Mouse (Mus musculus): ENCODE measurements around the gene Gm10053. TPM values are rescaled to one million over a fixed set of nuclear protein-coding genes. Genes with fewer than 3 reads are reported as not detected.
"Not testable (repeated sequence)": the region's sequence is repeated elsewhere in the genome, so short reads cannot be mapped to it uniquely, and the experiment has no call there.

Gm10053 gene
- 765 and 800 TPM in 2 replicates for polyA plus RNA-seq (2014; fragmentation: Nextera tagmentation; extraction: Ambion mirVana)

DNA sequence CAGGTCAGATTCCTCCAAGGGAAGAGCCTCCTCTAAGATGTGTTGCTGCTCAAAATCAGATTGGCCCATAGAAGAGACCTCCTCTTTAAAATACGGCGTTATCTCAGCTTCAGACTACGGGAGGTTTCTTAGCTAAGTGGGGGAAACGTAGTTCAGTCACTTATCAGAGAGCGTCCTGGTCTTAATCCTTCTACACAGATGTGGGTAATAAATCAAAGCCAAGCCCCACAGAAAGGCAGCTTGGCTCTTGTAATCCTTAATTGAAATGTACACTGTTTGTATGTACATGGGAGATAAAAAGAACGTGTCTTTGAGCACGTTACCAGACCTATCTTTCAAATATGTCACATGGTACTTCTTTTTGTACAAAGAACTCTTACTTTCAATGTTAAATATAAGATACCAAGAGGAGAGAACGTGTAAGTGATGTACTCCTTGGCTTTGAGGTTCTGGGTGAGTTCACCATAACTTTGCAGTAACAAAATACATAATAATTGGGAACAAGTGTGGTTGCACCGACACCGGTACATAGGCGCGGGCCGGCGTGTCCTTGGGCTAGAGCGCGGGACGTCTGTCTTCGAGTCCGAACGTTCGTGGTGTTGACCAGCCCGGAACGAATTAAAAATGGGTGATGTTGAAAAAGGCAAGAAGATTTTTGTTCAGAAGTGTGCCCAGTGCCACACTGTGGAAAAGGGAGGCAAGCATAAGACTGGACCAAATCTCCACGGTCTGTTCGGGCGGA is at the start of gene Gm10053:
Gene Gm10053 (plus strand): TSS at position 558 of the 742 bp plus-strand sequence.
- H3K4me3 ChIP-seq (ENCODE audit: control insufficient read depth in 1 of 2, insufficient read depth in 1 of 2, low read depth in 1 of 2, low read length in 2 of 2); H3K4me1 ChIP-seq (ENCODE audit: control insufficient read depth in 2 of 2, insufficient read depth in 2 of 2, low read length in 2 of 2); H3K9me3 ChIP-seq (ENCODE audit: control insufficient read depth, low read length); ATAC-seq (ENCODE audit: insufficient number of reproducible peaks, insufficient read depth, low FRiP score, low read depth); H3K27ac ChIP-seq (replicated peaks in 1 of 2; ENCODE audit: control insufficient read depth in 1 of 2, insufficient read depth in 1 of 2, low read depth in 2 of 2, low read length in 2 of 2); H3K9ac ChIP-seq (ENCODE audit: low read length); H3K27me3 ChIP-seq (ENCODE audit: control insufficient read depth, insufficient read depth, low read length); H3K4me2 ChIP-seq (ENCODE audit: low read length); H3K36me3 ChIP-seq (ENCODE audit: control insufficient read depth, insufficient read depth, low read length): not testable (repeated sequence)
- 70% methylated on average over 23 of the region's 26 CpGs for WGBS

DNA sequence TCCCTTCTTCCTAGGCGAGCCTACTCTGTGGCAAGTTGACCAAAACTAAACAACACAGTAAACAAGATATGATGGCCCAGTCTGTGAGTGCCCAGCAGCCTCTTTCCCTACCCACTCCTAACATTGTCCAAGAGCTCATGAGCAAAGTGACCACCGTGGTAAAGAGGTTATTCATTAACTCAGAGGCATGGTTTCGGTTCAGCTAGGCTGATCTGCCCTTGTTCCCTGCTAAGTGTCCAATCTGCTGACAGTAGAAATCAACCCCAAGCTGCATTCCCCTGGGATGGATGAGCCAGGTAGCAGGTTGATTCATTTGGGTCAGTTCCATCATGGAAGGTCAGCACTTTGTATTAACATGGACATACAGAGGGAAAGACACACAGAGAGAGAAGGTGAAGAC is 33.4 kb upstream of the Gm10053 start:
- ATAC-seq (ENCODE audit: insufficient number of reproducible peaks, insufficient read depth, low FRiP score, low read depth): no peak
- Histone ChIP-seq H3K9me3 (ENCODE audit: control insufficient read depth, low read length) (no peaks in the 10 kb centered on the region), H3K4me1 (ENCODE audit: control insufficient read depth in 2 of 2, insufficient read depth in 2 of 2, low read length in 2 of 2) (peaks cover 7 to 15% of the 10 kb centered on the region in 2 experiments; a peak in 3 of 4 replicates), H3K4me2 (ENCODE audit: low read length) (no peak overlapping the region), H3K9ac (ENCODE audit: low read length) (no peak overlapping the region), H3K36me3 (ENCODE audit: control insufficient read depth, insufficient read depth, low read length) (peaks cover 4% of the 10 kb centered on the region; the same call in 1 of the 2 replicates), H3K27me3 (ENCODE audit: control insufficient read depth, insufficient read depth, low read length) (no peaks in the 10 kb centered on the region), H3K27ac (replicated peaks in 1 of 2; ENCODE audit: control insufficient read depth in 1 of 2, insufficient read depth in 1 of 2, low read depth in 2 of 2, low read length in 2 of 2) (no peak overlapping the region), H3K4me3 (ENCODE audit: control insufficient read depth in 1 of 2, insufficient read depth in 1 of 2, low read depth in 1 of 2, low read length in 2 of 2) (no peak overlapping the region)
- 87% methylated on average over 3 of the region's 3 CpGs for WGBS

DNA sequence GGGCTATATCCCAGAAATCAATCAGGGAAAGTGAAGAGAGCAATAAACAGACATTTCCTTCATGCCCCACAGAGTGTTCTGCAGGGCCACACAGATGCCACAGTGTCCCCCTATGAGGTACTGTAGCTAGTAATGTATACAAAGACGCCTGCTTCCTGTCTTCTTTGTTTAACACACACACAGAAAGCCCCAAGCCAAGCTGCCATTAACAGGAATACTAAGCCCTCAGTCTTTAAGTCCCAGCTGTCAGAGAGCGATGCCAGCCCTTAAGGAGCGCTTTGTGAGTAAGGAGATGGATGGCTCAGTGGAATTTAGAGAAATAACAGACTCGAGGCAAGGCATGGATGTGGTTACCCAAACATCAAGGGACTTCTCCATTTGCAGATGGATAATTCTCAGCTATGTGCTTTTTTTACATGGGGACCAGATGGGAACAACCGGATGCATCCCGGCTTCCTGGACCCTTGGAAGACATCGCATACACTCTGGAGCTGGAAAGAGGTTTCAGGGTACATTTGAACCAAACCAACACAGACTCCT is 30.4 kb upstream of the Gm10053 start:
- 67% methylated on average over 7 of the region's 7 CpGs for WGBS
- Histone ChIP-seq H3K4me2 (ENCODE audit: low read length) (no peak overlapping the region), H3K4me3 (ENCODE audit: control insufficient read depth in 1 of 2, insufficient read depth in 1 of 2, low read depth in 1 of 2, low read length in 2 of 2) (no peak overlapping the region), H3K36me3 (ENCODE audit: control insufficient read depth, insufficient read depth, low read length) (peaks cover 5% of the 10 kb centered on the region; the same call in 1 of the 2 replicates), H3K27me3 (ENCODE audit: control insufficient read depth, insufficient read depth, low read length) (no peaks in the 10 kb centered on the region), H3K4me1 (ENCODE audit: control insufficient read depth in 2 of 2, insufficient read depth in 2 of 2, low read length in 2 of 2) (peaks cover 16 to 24% of the 10 kb centered on the region in 2 experiments), H3K9ac (ENCODE audit: low read length) (no peak overlapping the region), H3K9me3 (ENCODE audit: control insufficient read depth, low read length) (no peaks in the 10 kb centered on the region), H3K27ac (replicated peaks in 1 of 2; ENCODE audit: control insufficient read depth in 1 of 2, insufficient read depth in 1 of 2, low read depth in 2 of 2, low read length in 2 of 2) (no peak overlapping the region)
- ATAC-seq (ENCODE audit: insufficient number of reproducible peaks, insufficient read depth, low FRiP score, low read depth): no peak

DNA sequence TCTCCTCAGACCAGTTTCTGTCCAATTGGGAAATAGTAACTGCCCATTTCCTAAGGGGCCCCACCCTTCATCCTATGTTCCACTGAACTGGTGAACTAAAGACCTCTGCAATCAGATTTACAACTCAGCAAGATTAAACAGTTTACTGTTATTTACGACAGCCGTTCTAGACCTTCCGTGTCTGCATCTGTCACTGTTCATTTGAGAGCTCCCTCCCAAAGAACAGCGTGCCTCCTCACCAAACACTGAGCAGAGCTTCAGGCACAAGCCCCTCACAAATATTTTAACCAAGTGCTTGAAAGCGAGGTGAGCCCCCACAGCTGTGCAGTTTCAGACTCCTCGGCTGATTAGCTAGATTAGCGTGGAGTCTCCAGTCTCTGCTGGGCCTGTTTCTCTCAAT is 27.1 kb upstream of the Gm10053 start:
- H3K4me2 ChIP-seq (ENCODE audit: low read length): no peak overlapping the region
- no peak overlapping the region for H3K27ac ChIP-seq (replicated peaks in 1 of 2; ENCODE audit: control insufficient read depth in 1 of 2, insufficient read depth in 1 of 2, low read depth in 2 of 2, low read length in 2 of 2)
- 47% methylated on average over 7 of the region's 7 CpGs for WGBS
- H3K36me3 ChIP-seq (ENCODE audit: control insufficient read depth, insufficient read depth, low read length): peaks cover 5% of the 10 kb centered on the region; the same call in 1 of the 2 replicates
- no peaks in the 10 kb centered on the region for H3K27me3 ChIP-seq (ENCODE audit: control insufficient read depth, insufficient read depth, low read length)
- no peak for ATAC-seq (ENCODE audit: insufficient number of reproducible peaks, insufficient read depth, low FRiP score, low read depth)
- no peaks in the 10 kb centered on the region for H3K9me3 ChIP-seq (ENCODE audit: control insufficient read depth, low read length)
- H3K4me3 ChIP-seq (ENCODE audit: control insufficient read depth in 1 of 2, insufficient read depth in 1 of 2, low read depth in 1 of 2, low read length in 2 of 2): no peak overlapping the region
- no peak overlapping the region for H3K9ac ChIP-seq (ENCODE audit: low read length)
- H3K4me1 ChIP-seq (ENCODE audit: control insufficient read depth in 2 of 2, insufficient read depth in 2 of 2, low read length in 2 of 2): peaks cover 26 to 47% of the 10 kb centered on the region in 2 experiments

DNA sequence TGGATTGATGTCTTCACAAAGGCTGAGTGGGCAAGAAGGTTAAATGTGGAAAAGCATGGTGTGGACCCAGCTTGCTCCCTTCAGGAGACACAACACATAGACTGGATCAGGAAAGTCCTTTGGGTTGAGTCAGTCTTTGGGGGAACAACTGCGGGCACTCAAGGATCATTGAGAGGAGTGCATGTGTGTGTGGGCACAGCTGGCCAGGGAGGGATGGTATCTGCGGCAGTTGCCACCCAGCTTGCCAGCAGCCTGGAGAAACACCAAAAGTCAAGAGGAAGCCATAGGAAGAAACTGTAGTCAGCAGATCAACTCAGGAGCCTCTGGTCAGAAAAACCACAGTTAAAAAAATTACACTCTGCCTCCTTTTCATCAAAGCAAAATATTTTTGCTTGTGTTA is 26.6 kb upstream of the Gm10053 start:
- H3K9me3 ChIP-seq (ENCODE audit: control insufficient read depth, low read length): no peaks in the 10 kb centered on the region
- ATAC-seq (ENCODE audit: insufficient number of reproducible peaks, insufficient read depth, low FRiP score, low read depth): no peak
- H3K4me2 ChIP-seq (ENCODE audit: low read length): no peak overlapping the region
- 80% methylated on average over 2 of the region's 2 CpGs for WGBS
- no peak overlapping the region for H3K4me3 ChIP-seq (ENCODE audit: control insufficient read depth in 1 of 2, insufficient read depth in 1 of 2, low read depth in 1 of 2, low read length in 2 of 2)
- H3K9ac ChIP-seq (ENCODE audit: low read length): no peak overlapping the region
- no peak overlapping the region for H3K27ac ChIP-seq (replicated peaks in 1 of 2; ENCODE audit: control insufficient read depth in 1 of 2, insufficient read depth in 1 of 2, low read depth in 2 of 2, low read length in 2 of 2)
- H3K27me3 ChIP-seq (ENCODE audit: control insufficient read depth, insufficient read depth, low read length): no peaks in the 10 kb centered on the region
- H3K36me3 ChIP-seq (ENCODE audit: control insufficient read depth, insufficient read depth, low read length): peaks cover 5% of the 10 kb centered on the region; the same call in 1 of the 2 replicates
- peaks cover 26 to 52% of the 10 kb centered on the region in 2 experiments for H3K4me1 ChIP-seq (ENCODE audit: control insufficient read depth in 2 of 2, insufficient read depth in 2 of 2, low read length in 2 of 2)

DNA sequence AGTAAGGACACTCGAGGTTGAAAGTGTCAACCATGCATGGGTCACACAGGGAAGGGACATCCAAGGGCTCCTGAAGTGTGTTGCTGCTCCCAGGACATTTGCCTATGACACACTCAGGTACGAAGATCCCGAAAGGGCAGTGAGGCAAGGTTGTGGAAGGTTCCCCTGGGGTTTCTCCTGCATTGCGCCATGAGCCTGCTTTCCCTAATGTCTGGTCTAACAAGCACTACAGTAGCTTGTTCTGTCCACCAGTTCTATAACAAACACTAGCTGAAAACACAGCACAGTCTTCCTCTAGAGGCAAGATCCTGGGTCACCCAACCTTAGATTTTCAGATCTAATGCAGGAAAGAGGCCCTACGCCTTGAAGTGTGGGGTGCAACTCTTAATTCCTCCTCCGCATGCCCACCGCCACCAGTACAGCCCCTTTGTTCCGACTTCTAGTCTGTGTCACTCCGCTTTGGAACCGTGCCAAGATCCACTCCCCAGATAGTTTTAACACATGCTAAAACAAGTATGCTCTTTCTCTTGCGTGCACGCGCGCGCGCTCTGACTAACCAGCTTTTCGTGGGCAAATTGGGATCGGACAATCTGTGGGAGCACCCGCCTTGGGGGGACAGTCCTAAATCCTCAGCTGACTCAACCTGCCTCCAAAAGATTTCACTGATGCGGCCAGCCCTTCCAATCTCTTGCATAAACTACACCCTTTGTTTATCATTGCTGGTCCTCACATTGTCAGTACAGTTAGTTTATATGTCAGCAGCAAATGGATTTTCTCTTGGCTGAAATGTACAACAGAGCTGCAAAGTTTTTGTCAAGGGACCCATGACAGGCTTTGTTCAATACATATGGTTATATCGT is 23.8 kb upstream of the Gm10053 start:
- Histone ChIP-seq H3K9me3 (ENCODE audit: control insufficient read depth, low read length) (no peaks in the 10 kb centered on the region), H3K27ac (replicated peaks in 1 of 2; ENCODE audit: control insufficient read depth in 1 of 2, insufficient read depth in 1 of 2, low read depth in 2 of 2, low read length in 2 of 2) (peak overlapping the region; percentile 34 to 35), H3K4me3 (ENCODE audit: control insufficient read depth in 1 of 2, insufficient read depth in 1 of 2, low read depth in 1 of 2, low read length in 2 of 2) (no peak overlapping the region), H3K9ac (ENCODE audit: low read length) (no peak overlapping the region), H3K4me1 (ENCODE audit: control insufficient read depth in 2 of 2, insufficient read depth in 2 of 2, low read length in 2 of 2) (peaks cover 22 to 47% of the 10 kb centered on the region in 2 experiments), H3K27me3 (ENCODE audit: control insufficient read depth, insufficient read depth, low read length) (no peaks in the 10 kb centered on the region), H3K4me2 (ENCODE audit: low read length) (peak overlapping the region; percentile 14; the same call in 1 of the 2 replicates), H3K36me3 (ENCODE audit: control insufficient read depth, insufficient read depth, low read length) (peaks cover 5% of the 10 kb centered on the region; the same call in 1 of the 2 replicates)
- no peak for ATAC-seq (ENCODE audit: insufficient number of reproducible peaks, insufficient read depth, low FRiP score, low read depth)
- WGBS: 63% methylated on average over 21 of the region's 21 CpGs

DNA sequence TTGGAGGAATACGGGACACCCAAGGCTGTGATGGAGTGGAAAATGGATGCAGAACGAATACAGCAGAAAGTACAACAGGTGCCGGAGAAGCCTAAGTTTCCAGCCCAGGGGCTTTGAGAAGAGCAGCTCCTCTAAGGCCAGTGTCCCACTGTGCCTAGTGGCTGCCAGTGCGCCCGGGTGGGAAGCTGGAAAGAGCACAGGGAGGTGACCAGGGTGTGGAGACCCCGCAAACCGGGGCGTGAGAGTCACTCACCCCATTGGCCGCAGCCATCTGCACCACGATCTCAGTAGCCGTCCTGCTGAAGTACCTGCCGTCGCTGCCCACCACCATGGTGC is 14.2 kb upstream of the Gm10053 start:
- peak; percentile 36 for ATAC-seq (ENCODE audit: insufficient number of reproducible peaks, insufficient read depth, low FRiP score, low read depth)
- no peaks in the 10 kb centered on the region for H3K9me3 ChIP-seq (ENCODE audit: control insufficient read depth, low read length)
- no peaks in the 10 kb centered on the region for H3K27me3 ChIP-seq (ENCODE audit: control insufficient read depth, insufficient read depth, low read length)
- whole genome bisulfite sequencing: 12% methylated on average over 13 of the region's 13 CpGs
- H3K4me1 ChIP-seq (ENCODE audit: control insufficient read depth in 2 of 2, insufficient read depth in 2 of 2, low read length in 2 of 2): peaks cover 14 to 21% of the 10 kb centered on the region in 2 experiments
- H3K4me2 ChIP-seq (ENCODE audit: low read length): peak overlapping the region; percentile 78
- H3K4me3 ChIP-seq (ENCODE audit: control insufficient read depth in 1 of 2, insufficient read depth in 1 of 2, low read depth in 1 of 2, low read length in 2 of 2): peak overlapping the region; percentile 59 to 79
- no peaks in the 10 kb centered on the region for H3K36me3 ChIP-seq (ENCODE audit: control insufficient read depth, insufficient read depth, low read length)
- H3K27ac ChIP-seq (replicated peaks in 1 of 2; ENCODE audit: control insufficient read depth in 1 of 2, insufficient read depth in 1 of 2, low read depth in 2 of 2, low read length in 2 of 2): peak overlapping the region; percentile 95 to 96
- H3K9ac ChIP-seq (ENCODE audit: low read length): peak overlapping the region; percentile 87

Data from heart, embryonic 14.5 days (tissue).